Mouse (Mus musculus) CD4-positive naive resting alpha-beta T cell, adult 76 days (primary cell): Measurements from ENCODE around the gene Abhd8. TPM values are rescaled to one million over a fixed set of nuclear protein-coding genes. Genes with fewer than 3 reads are reported as not detected.

ENCODE experiments used
- total RNA-seq: library from RNA; stranded (reverse); gene quantifications from one replicate; pipeline ENCODE4 v1.2.4, GENCODE M21; 2023

Gene Abhd8
- total RNA-seq, result 80.8 TPM

DNA sequence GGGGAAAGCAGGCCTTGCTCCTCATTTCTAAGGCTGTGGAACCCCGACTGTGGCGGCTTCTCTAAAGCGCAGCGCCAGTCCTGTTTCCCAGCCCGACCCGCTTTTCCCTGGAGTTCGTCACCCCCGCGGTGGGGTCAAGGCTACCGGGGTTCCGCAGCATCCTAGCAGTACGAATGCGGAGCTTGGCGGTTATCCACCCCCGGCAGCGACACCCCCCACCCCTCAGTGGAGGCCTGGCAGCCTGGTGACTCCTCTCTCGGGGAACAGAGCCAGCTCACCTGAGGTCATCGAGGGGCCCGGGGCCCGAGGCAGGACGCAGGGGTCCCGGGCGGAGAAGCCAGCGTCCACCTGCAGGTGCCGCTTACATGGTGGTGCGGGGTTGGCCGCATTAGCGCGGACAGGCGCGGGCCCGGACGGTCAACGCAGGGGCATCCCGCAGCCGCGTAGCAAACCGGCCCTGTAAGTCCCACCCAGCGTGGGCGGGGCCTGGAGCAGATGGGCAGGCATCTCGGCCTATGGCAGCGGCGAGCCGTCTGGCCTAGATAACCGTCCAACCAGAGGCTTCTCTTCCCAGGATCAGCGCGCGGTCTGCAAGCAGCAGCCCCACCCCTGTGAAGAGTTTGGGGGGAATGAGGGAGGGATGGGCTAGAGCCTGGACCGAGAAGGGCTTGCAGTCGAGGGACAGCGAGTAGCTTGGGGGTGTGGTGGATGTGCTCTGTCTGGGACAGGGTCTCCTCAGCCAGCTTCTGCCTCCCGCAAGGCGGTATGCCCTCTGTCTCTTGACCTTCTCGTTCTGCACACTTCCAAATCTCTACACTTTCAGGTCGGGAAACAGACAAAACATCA lies at the start of gene Abhd8:
TSS of gene Abhd8 (minus strand) at position 468 of the 846 bp plus-strand sequence.

DNA sequence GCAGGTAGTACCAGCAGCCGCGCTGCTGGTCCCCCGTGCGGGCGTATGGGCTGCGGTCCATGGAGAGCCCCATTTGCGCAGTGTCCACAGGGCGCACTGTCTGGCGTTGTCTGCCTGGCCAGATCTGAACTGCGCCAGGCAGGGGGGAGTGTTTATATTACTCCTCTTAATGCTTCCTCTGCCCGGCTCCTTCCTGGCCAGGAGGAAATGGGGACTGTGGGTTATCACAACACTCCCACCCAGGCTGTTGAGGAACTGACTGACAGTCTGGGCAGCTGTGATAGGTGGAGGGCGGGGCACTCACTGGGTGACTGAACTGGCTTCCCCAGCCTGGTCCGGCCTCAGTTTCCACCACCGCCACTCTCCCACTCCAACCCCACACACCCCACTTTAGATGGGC lies 48.2 kb upstream of the Abhd8 start, which contains the start of gene Plvap:
TSS of gene Plvap (minus strand) at position 109 of the 400 bp plus-strand sequence.

GRCm38 (mm10) chr8:71487691-71488445 lies 24.4 kb upstream of the Abhd8 start, which contains the start of gene Gtpbp3:
TSS of gene Gtpbp3 (plus strand) at chr8:71488103.

GRCm38 (mm10) chr8:71485142-71486135 lies 22.0 kb upstream of the Abhd8 start, which contains the start of gene Ano8:
TSS of gene Ano8 (minus strand) at chr8:71485963.

GRCm38 (mm10) chr8:71468916-71469315 lies 5.5 kb upstream of the Abhd8 start, which contains the start of gene Dda1:
TSS of gene Dda1 (plus strand) at chr8:71469199.

GRCm38 (mm10) chr8:71464513-71465500 lies 1.4 kb upstream of the Abhd8 start, which contains the start of gene Mrpl34:
TSS of gene Mrpl34 (plus strand) at chr8:71464959.

Other genes starting within 250 kb of the Abhd8 start
- 147 TPM for gene Myo9b, start 190.9 kb downstream of the Abhd8 start, total RNA-seq
- 39.8 TPM for gene Haus8, start 190.7 kb downstream of the Abhd8 start, total RNA-seq
- 304 TPM for gene Use1, start 96.8 kb downstream of the Abhd8 start, total RNA-seq
- gene Ocel1, start 92.4 kb downstream of the Abhd8 start, total RNA-seq, result 23.7 TPM
- 5.0 TPM for gene Nr2f6, start 81.7 kb downstream of the Abhd8 start, total RNA-seq
- not detected for gene Ushbp1, start 67.9 kb downstream of the Abhd8 start, total RNA-seq
- 93.6 TPM for gene Babam1, start 66.8 kb downstream of the Abhd8 start, total RNA-seq
- 1.3 TPM for gene Ankle1, start 57.6 kb downstream of the Abhd8 start, total RNA-seq
- 20.2 TPM for gene Mrpl34, start 1.3 kb upstream of the Abhd8 start, total RNA-seq
- 104 TPM for gene Dda1, start 5.5 kb upstream of the Abhd8 start, total RNA-seq
- 20.5 TPM for gene Ano8, start 22.3 kb upstream of the Abhd8 start, total RNA-seq
- gene Gtpbp3, start 24.4 kb upstream of the Abhd8 start, total RNA-seq, result 10.3 TPM
- 0.56 TPM for gene Plvap, start 48.1 kb upstream of the Abhd8 start, total RNA-seq
- not detected for gene Ccdc194, start 62.1 kb upstream of the Abhd8 start, total RNA-seq
- 56.4 TPM for gene Bst2, start 73.8 kb upstream of the Abhd8 start, total RNA-seq
- 27.1 TPM for gene Mvb12a, start 79.3 kb upstream of the Abhd8 start, total RNA-seq
- 1.2 TPM for gene Tmem221, start 95.2 kb upstream of the Abhd8 start, total RNA-seq
- not detected for gene Nxnl1, start 102.9 kb upstream of the Abhd8 start, total RNA-seq
- 5.5 TPM for gene Slc27a1, start 105.2 kb upstream of the Abhd8 start, total RNA-seq
- 49.5 TPM for gene Pgls, start 128.5 kb upstream of the Abhd8 start, total RNA-seq
- 13.7 TPM for gene Fam129c, start 134.0 kb upstream of the Abhd8 start, total RNA-seq
- gene Colgalt1, start 147.3 kb upstream of the Abhd8 start, total RNA-seq, result 42.5 TPM
- gene Unc13a, start 208.1 kb upstream of the Abhd8 start, total RNA-seq, result 0.53 TPM
- gene Jak3, start 212.6 kb upstream of the Abhd8 start, total RNA-seq, result 72.0 TPM
- gene Insl3, start 225.6 kb upstream of the Abhd8 start, total RNA-seq, result 50.8 TPM
- gene B3gnt3, start 238.1 kb upstream of the Abhd8 start, total RNA-seq, result 0.53 TPM